Comparison of ENCODE assay signal across 8 mouse cellular contexts in the genomic region with DNA sequence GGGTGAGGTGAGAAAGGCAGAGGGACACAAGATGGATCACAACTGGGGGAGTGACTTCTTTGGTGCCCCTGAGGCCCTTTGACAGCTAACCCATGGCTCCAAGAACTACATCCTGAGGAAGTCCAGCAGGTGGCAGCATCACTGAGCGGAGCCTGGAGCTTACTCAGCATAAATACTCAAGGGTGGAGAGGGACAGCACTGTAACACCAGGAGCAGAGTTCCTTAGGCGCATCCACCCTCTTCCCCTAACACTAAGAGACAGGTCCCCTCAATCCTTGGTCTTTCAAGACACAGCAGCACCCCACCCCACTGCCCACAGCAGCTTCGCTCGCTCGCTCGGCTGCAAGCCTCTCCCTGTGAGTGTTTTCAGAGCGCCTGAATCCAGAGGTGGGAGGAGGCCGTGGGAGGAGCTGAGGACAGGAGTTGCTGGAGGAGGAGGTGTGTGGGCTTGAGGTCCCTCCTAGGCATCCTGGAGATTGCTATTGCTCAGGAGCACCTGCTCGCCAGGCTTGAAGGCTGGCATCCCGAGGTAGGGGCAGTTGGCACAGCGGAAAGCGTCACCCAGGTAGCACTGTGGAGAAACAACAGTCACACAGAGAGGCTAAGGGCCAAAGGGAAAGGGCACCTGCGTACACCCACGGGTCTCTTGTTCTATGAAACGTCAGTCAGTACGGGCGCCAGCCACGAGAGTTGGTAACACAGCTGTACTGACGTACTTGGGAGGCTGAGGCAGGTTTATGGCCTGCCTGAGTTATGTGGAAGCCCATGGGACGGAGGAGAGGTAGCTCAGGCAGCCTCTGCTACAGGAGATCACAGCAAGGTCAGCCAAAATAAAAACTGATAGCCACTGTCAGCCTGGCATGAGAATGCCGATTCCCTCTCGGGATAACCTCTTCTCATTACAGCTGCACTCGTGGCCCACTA. TPM values are rescaled to one million over a fixed set of nuclear protein-coding genes. Genes with fewer than 3 reads are reported as not detected.
DNase-seq lines count a peak whose midpoint lies in the region; ATAC-seq and TF ChIP-seq lines count a peak whose summit lies in the region.

No protein-coding gene starts in this region.

- no peak overlapping the region for H3K9ac ChIP-seq in hindbrain, embryonic 12.5 days
- no peak overlapping the region for H3K9ac ChIP-seq in forebrain, embryonic 16.5 days (replicated peaks; ENCODE audit: low read depth, low read length)
- no peak overlapping the region for H3K9ac ChIP-seq in intestine, embryonic 14.5 days (ENCODE audit: low read length)
- H3K9ac ChIP-seq in liver, adult 2 months (ENCODE audit: low read depth, low read length) = no peak overlapping the region
- H3K9ac ChIP-seq in midbrain, postnatal 0 days (replicated peaks; ENCODE audit: low read length, poor library complexity, severe bottlenecking) = no peak overlapping the region
- no peak overlapping the region for H3K9ac ChIP-seq in stomach, embryonic 15.5 days

- peak; percentile 78 for TF ChIP-seq CTCF in liver, adult 2 months (IDR thresholded peaks at IDR 0.05; ENCODE audit: low read depth, low read length)
- TF ChIP-seq CTCF in midbrain, postnatal 0 days (IDR thresholded peaks at IDR 0.05) = peak; percentile 84

- DNase-seq in hindbrain, embryonic 10.5 days (ENCODE audit: low spot score) = peak; percentile 52
- DNase-seq in c-Kit-negative CD71-positive TER-119-positive erythroid progenitor cells, embryonic 14.5 days (ENCODE audit: low read depth, low spot score) = peak; percentile 49
- peak; percentile 74 for DNase-seq in intestine, embryonic 14.5 days (ENCODE audit: low spot score)
- DNase-seq in liver, adult 2 months (ENCODE audit: extremely low read depth, low read depth, low spot score) = peak; percentile 54
- DNase-seq in midbrain, postnatal 0 days (ENCODE audit: low spot score) = peak; percentile 72

- H3K4me1 ChIP-seq in hindbrain, embryonic 10.5 days (replicated peaks) = peaks cover 6% of the 10 kb centered on the region
- no peaks in the 10 kb centered on the region for H3K4me1 ChIP-seq in hindbrain, embryonic 12.5 days
- no peaks in the 10 kb centered on the region for H3K4me1 ChIP-seq in forebrain, embryonic 16.5 days (replicated peaks; ENCODE audit: control insufficient read depth, insufficient read depth, low read length)
- no peaks in the 10 kb centered on the region for H3K4me1 ChIP-seq in intestine, embryonic 14.5 days (replicated peaks; ENCODE audit: control insufficient read depth, insufficient read depth, low read length)
- peaks cover 4% of the 10 kb centered on the region; the same call in 1 of the 2 replicates for H3K4me1 ChIP-seq in liver, adult 2 months (ENCODE audit: control insufficient read depth, insufficient read depth, low read length)
- H3K4me1 ChIP-seq in midbrain, postnatal 0 days (ENCODE audit: insufficient read depth, low read length) = no peaks in the 10 kb centered on the region
- H3K4me1 ChIP-seq in stomach, embryonic 15.5 days = no peaks in the 10 kb centered on the region

- H3K27me3 ChIP-seq in hindbrain, embryonic 10.5 days (ENCODE audit: insufficient read depth, poor library complexity, severe bottlenecking) = no peaks in the 10 kb centered on the region
- H3K27me3 ChIP-seq in hindbrain, embryonic 12.5 days = no peaks in the 10 kb centered on the region
- H3K27me3 ChIP-seq in forebrain, embryonic 16.5 days (replicated peaks; ENCODE audit: control insufficient read depth, insufficient read depth, low read length) = no peaks in the 10 kb centered on the region
- no peaks in the 10 kb centered on the region for H3K27me3 ChIP-seq in intestine, embryonic 14.5 days (replicated peaks; ENCODE audit: control insufficient read depth, insufficient read depth, low read length)
- H3K27me3 ChIP-seq in liver, adult 2 months (ENCODE audit: control insufficient read depth, insufficient read depth, low read length) = no peaks in the 10 kb centered on the region
- no peaks in the 10 kb centered on the region for H3K27me3 ChIP-seq in midbrain, postnatal 0 days (ENCODE audit: insufficient read depth, low read length)
- no peaks in the 10 kb centered on the region for H3K27me3 ChIP-seq in stomach, embryonic 15.5 days (replicated peaks)

- no peaks in the 10 kb centered on the region for H3K79me2 ChIP-seq in liver, adult 2 months (ENCODE audit: control insufficient read depth, insufficient read depth, low read length)

- no peaks in the 10 kb centered on the region for H3K9me3 ChIP-seq in hindbrain, embryonic 10.5 days
- H3K9me3 ChIP-seq in hindbrain, embryonic 12.5 days (replicated peaks) = no peaks in the 10 kb centered on the region
- no peaks in the 10 kb centered on the region for H3K9me3 ChIP-seq in forebrain, embryonic 16.5 days (ENCODE audit: control insufficient read depth, low read length)
- no peaks in the 10 kb centered on the region for H3K9me3 ChIP-seq in intestine, embryonic 14.5 days (ENCODE audit: control insufficient read depth, low read length)
- H3K9me3 ChIP-seq in midbrain, postnatal 0 days (ENCODE audit: low read length) = no peaks in the 10 kb centered on the region
- H3K9me3 ChIP-seq in stomach, embryonic 15.5 days = no peaks in the 10 kb centered on the region

- WGBS in hindbrain, embryonic 10.5 days = 83% methylated on average over 23 of the region's 23 CpGs
- 87% methylated on average over 23 of the region's 23 CpGs for WGBS in hindbrain, embryonic 12.5 days
- 78% methylated on average over 23 of the region's 23 CpGs for WGBS in forebrain, embryonic 16.5 days
- 78% methylated on average over 23 of the region's 23 CpGs for WGBS in intestine, embryonic 14.5 days
- WGBS in liver, adult 2 months = 89% methylated on average over 23 of the region's 23 CpGs
- 83% methylated on average over 23 of the region's 23 CpGs for WGBS in midbrain, postnatal 0 days
- WGBS in stomach, embryonic 15.5 days = 76% methylated on average over 23 of the region's 23 CpGs

- H3K4me3 ChIP-seq in hindbrain, embryonic 10.5 days = no peak overlapping the region
- H3K4me3 ChIP-seq in hindbrain, embryonic 12.5 days = no peak overlapping the region
- no peak overlapping the region for H3K4me3 ChIP-seq in forebrain, embryonic 16.5 days (replicated peaks; ENCODE audit: low read length)
- H3K4me3 ChIP-seq in intestine, embryonic 14.5 days (ENCODE audit: low read depth, low read length) = no peak overlapping the region
- no peak overlapping the region for H3K4me3 ChIP-seq in liver, adult 2 months (ENCODE audit: insufficient read depth, low read depth, low read length)
- no peak overlapping the region for H3K4me3 ChIP-seq in midbrain, postnatal 0 days (ENCODE audit: low read depth, low read length)
- no peak overlapping the region for H3K4me3 ChIP-seq in stomach, embryonic 15.5 days (replicated peaks)

- H3K36me3 ChIP-seq in hindbrain, embryonic 10.5 days = peaks cover 77% of the 10 kb centered on the region
- H3K36me3 ChIP-seq in hindbrain, embryonic 12.5 days = peaks cover 63% of the 10 kb centered on the region
- peaks cover 17% of the 10 kb centered on the region for H3K36me3 ChIP-seq in forebrain, embryonic 16.5 days (ENCODE audit: control insufficient read depth, insufficient read depth)
- H3K36me3 ChIP-seq in intestine, embryonic 14.5 days (ENCODE audit: control insufficient read depth, insufficient read depth, low read length) = peaks cover 64% of the 10 kb centered on the region
- peaks cover 38% of the 10 kb centered on the region for H3K36me3 ChIP-seq in liver, adult 2 months (ENCODE audit: control insufficient read depth, insufficient read depth, low read length)
- peaks cover 41% of the 10 kb centered on the region for H3K36me3 ChIP-seq in midbrain, postnatal 0 days (ENCODE audit: insufficient read depth, low read length)
- H3K36me3 ChIP-seq in stomach, embryonic 15.5 days = peaks cover 38% of the 10 kb centered on the region

- ATAC-seq in hindbrain, embryonic 12.5 days (ENCODE audit: low FRiP score) = no peak
- ATAC-seq in forebrain, embryonic 16.5 days = peak; percentile 55; the same call in 1 of the 2 replicates
- peak; percentile 58 for ATAC-seq in intestine, embryonic 14.5 days (replicated peaks; ENCODE audit: low FRiP score, low TSS enrichment, low read depth)
- ATAC-seq in midbrain, postnatal 0 days (ENCODE audit: low FRiP score) = peak; percentile 59
- ATAC-seq in stomach, embryonic 15.5 days (ENCODE audit: insufficient read depth, low FRiP score, low read depth) = peak; percentile 74

- H3K4me2 ChIP-seq in hindbrain, embryonic 12.5 days (replicated peaks) = no peak overlapping the region
- no peak overlapping the region for H3K4me2 ChIP-seq in forebrain, embryonic 16.5 days (ENCODE audit: low read length)
- H3K4me2 ChIP-seq in intestine, embryonic 14.5 days (ENCODE audit: low read length) = no peak overlapping the region
- H3K4me2 ChIP-seq in midbrain, postnatal 0 days (ENCODE audit: low read depth, low read length, poor library complexity, severe bottlenecking) = no peak overlapping the region
- H3K4me2 ChIP-seq in stomach, embryonic 15.5 days = no peak overlapping the region

- no peak for TF ChIP-seq POLR2A in liver, adult 2 months (IDR thresholded peaks at IDR 0.05; ENCODE audit: extremely low read depth, insufficient read depth, low read length)

- no peak overlapping the region; the same call in 1 of the 2 replicates for H3K27ac ChIP-seq in hindbrain, embryonic 10.5 days
- H3K27ac ChIP-seq in hindbrain, embryonic 12.5 days = no peak overlapping the region
- no peak overlapping the region for H3K27ac ChIP-seq in forebrain, embryonic 16.5 days (ENCODE audit: low read length)
- H3K27ac ChIP-seq in intestine, embryonic 14.5 days (ENCODE audit: low read depth) = no peak overlapping the region
- H3K27ac ChIP-seq in liver, adult 2 months (replicated peaks; ENCODE audit: insufficient read depth, low read depth, low read length) = no peak overlapping the region
- no peak overlapping the region for H3K27ac ChIP-seq in midbrain, postnatal 0 days (ENCODE audit: low read depth, low read length)
- H3K27ac ChIP-seq in stomach, embryonic 15.5 days = no peak overlapping the region

RNA-seq across cellular contexts. Expression of a gene that starts 12.6 kb away (rescaled TPM):
- not detected in 2 replicates for polyA plus RNA-seq in hindbrain, embryonic 10.5 days (2016; fragmentation: Nextera tagmentation; extraction: Ambion mirVana)
- not detected in 2 replicates for polyA plus RNA-seq in hindbrain, embryonic 12.5 days (2016; fragmentation: Nextera tagmentation; extraction: Ambion mirVana)
- 0.77 TPM in 1 of 2 replicates, not detected in the other for polyA plus RNA-seq in forebrain, embryonic 16.5 days (2015; fragmentation: Nextera tagmentation; extraction: Ambion mirVana)
- polyA plus RNA-seq in intestine, embryonic 14.5 days (2014; fragmentation: Nextera tagmentation; extraction: Ambion mirVana) = not detected in 2 replicates
- total RNA-seq in liver, adult 2 months (2014; rRNA removed) = not detected in 2 replicates
- 0.21 and 0.22 TPM in 2 replicates for polyA plus RNA-seq in liver, adult 2 months (2012; rRNA removed)
- total RNA-seq in midbrain, postnatal 0 days (2014; rRNA removed) = 8.5 TPM in 1 of 2 replicates, not detected in the other
- 4.4 and 4.7 TPM in 2 replicates for polyA plus RNA-seq in midbrain, postnatal 0 days (2015; fragmentation: Nextera tagmentation; extraction: Ambion mirVana)
- 0.39 TPM in 1 of 2 replicates, not detected in the other for polyA plus RNA-seq in stomach, embryonic 15.5 days (2015; fragmentation: Nextera tagmentation; extraction: Ambion mirVana)

RNA-seq across cellular contexts. Expression of a gene that starts 15.2 kb away (rescaled TPM):
- polyA plus RNA-seq in hindbrain, embryonic 10.5 days (2016; fragmentation: Nextera tagmentation; extraction: Ambion mirVana) = 52.2 and 52.3 TPM in 2 replicates
- polyA plus RNA-seq in hindbrain, embryonic 12.5 days (2016; fragmentation: Nextera tagmentation; extraction: Ambion mirVana) = 52.6 and 55.3 TPM in 2 replicates
- 56.8 and 60.7 TPM in 2 replicates for polyA plus RNA-seq in forebrain, embryonic 16.5 days (2015; fragmentation: Nextera tagmentation; extraction: Ambion mirVana)
- 81.6 and 83.4 TPM in 2 replicates for polyA plus RNA-seq in intestine, embryonic 14.5 days (2014; fragmentation: Nextera tagmentation; extraction: Ambion mirVana)
- total RNA-seq in liver, adult 2 months (2014; rRNA removed) = 148 and 183 TPM in 2 replicates
- polyA plus RNA-seq in liver, adult 2 months (2012; rRNA removed) = 280 and 359 TPM in 2 replicates
- total RNA-seq in midbrain, postnatal 0 days (2014; rRNA removed) = 101 and 110 TPM in 2 replicates
- 46.5 and 54.8 TPM in 2 replicates for polyA plus RNA-seq in midbrain, postnatal 0 days (2015; fragmentation: Nextera tagmentation; extraction: Ambion mirVana)
- polyA plus RNA-seq in stomach, embryonic 15.5 days (2015; fragmentation: Nextera tagmentation; extraction: Ambion mirVana) = 75.8 and 84.2 TPM in 2 replicates

RNA-seq across cellular contexts. Expression of a gene that starts 15.3 kb away (rescaled TPM):
- 181 and 194 TPM in 2 replicates for polyA plus RNA-seq in hindbrain, embryonic 10.5 days (2016; fragmentation: Nextera tagmentation; extraction: Ambion mirVana)
- polyA plus RNA-seq in hindbrain, embryonic 12.5 days (2016; fragmentation: Nextera tagmentation; extraction: Ambion mirVana) = 169 and 178 TPM in 2 replicates
- polyA plus RNA-seq in forebrain, embryonic 16.5 days (2015; fragmentation: Nextera tagmentation; extraction: Ambion mirVana) = 119 and 148 TPM in 2 replicates
- 94.9 and 102 TPM in 2 replicates for polyA plus RNA-seq in intestine, embryonic 14.5 days (2014; fragmentation: Nextera tagmentation; extraction: Ambion mirVana)
- total RNA-seq in liver, adult 2 months (2014; rRNA removed) = 9.5 and 11.9 TPM in 2 replicates
- polyA plus RNA-seq in liver, adult 2 months (2012; rRNA removed) = 48.9 and 57.3 TPM in 2 replicates
- total RNA-seq in midbrain, postnatal 0 days (2014; rRNA removed) = 60.6 and 62.7 TPM in 2 replicates
- polyA plus RNA-seq in midbrain, postnatal 0 days (2015; fragmentation: Nextera tagmentation; extraction: Ambion mirVana) = 162 and 164 TPM in 2 replicates
- 89.4 and 91.5 TPM in 2 replicates for polyA plus RNA-seq in stomach, embryonic 15.5 days (2015; fragmentation: Nextera tagmentation; extraction: Ambion mirVana)

RNA-seq across cellular contexts. Expression of a gene that starts 34.4 kb away (rescaled TPM):
- 154 and 169 TPM in 2 replicates for polyA plus RNA-seq in hindbrain, embryonic 10.5 days (2016; fragmentation: Nextera tagmentation; extraction: Ambion mirVana)
- 120 and 129 TPM in 2 replicates for polyA plus RNA-seq in hindbrain, embryonic 12.5 days (2016; fragmentation: Nextera tagmentation; extraction: Ambion mirVana)
- polyA plus RNA-seq in forebrain, embryonic 16.5 days (2015; fragmentation: Nextera tagmentation; extraction: Ambion mirVana) = 150 and 153 TPM in 2 replicates
- 160 and 171 TPM in 2 replicates for polyA plus RNA-seq in intestine, embryonic 14.5 days (2014; fragmentation: Nextera tagmentation; extraction: Ambion mirVana)
- 27.4 and 31.7 TPM in 2 replicates for total RNA-seq in liver, adult 2 months (2014; rRNA removed)
- polyA plus RNA-seq in liver, adult 2 months (2012; rRNA removed) = 44.1 and 47.3 TPM in 2 replicates
- total RNA-seq in midbrain, postnatal 0 days (2014; rRNA removed) = 62.5 and 70.5 TPM in 2 replicates
- polyA plus RNA-seq in midbrain, postnatal 0 days (2015; fragmentation: Nextera tagmentation; extraction: Ambion mirVana) = 93.3 and 101 TPM in 2 replicates
- 133 and 134 TPM in 2 replicates for polyA plus RNA-seq in stomach, embryonic 15.5 days (2015; fragmentation: Nextera tagmentation; extraction: Ambion mirVana)

RNA-seq across cellular contexts. Expression of a gene that starts 51.1 kb away (rescaled TPM):
- polyA plus RNA-seq in hindbrain, embryonic 10.5 days (2016; fragmentation: Nextera tagmentation; extraction: Ambion mirVana) = 12.2 and 13.3 TPM in 2 replicates
- polyA plus RNA-seq in hindbrain, embryonic 12.5 days (2016; fragmentation: Nextera tagmentation; extraction: Ambion mirVana) = 10.6 and 14.2 TPM in 2 replicates
- 15.1 and 23.8 TPM in 2 replicates for polyA plus RNA-seq in forebrain, embryonic 16.5 days (2015; fragmentation: Nextera tagmentation; extraction: Ambion mirVana)
- polyA plus RNA-seq in intestine, embryonic 14.5 days (2014; fragmentation: Nextera tagmentation; extraction: Ambion mirVana) = 7.2 and 10.8 TPM in 2 replicates
- total RNA-seq in liver, adult 2 months (2014; rRNA removed) = 0.55 and 1.0 TPM in 2 replicates
- polyA plus RNA-seq in liver, adult 2 months (2012; rRNA removed) = 0.82 and 1.1 TPM in 2 replicates
- total RNA-seq in midbrain, postnatal 0 days (2014; rRNA removed) = 82.0 and 111 TPM in 2 replicates
- polyA plus RNA-seq in midbrain, postnatal 0 days (2015; fragmentation: Nextera tagmentation; extraction: Ambion mirVana) = 105 and 110 TPM in 2 replicates
- 10.1 and 14.3 TPM in 2 replicates for polyA plus RNA-seq in stomach, embryonic 15.5 days (2015; fragmentation: Nextera tagmentation; extraction: Ambion mirVana)
